Mouse (Mus musculus): ENCODE measurements around the gene Gng11. TPM values are rescaled to one million over a fixed set of nuclear protein-coding genes. Genes with fewer than 3 reads are reported as not detected.

Gng11 gene
- total and polyA plus RNA-seq, 2 experiments: 4.6 to 9.3 TPM

- Histone ChIP-seq H3K79me2 (ENCODE audit: control insufficient read depth, insufficient read depth, low read length) (no peaks in the 10 kb centered on the region), H3K36me3 (ENCODE audit: control insufficient read depth, insufficient read depth, low read length) (no peaks in the 10 kb centered on the region), H3K27ac (replicated peaks; ENCODE audit: insufficient read depth, low read depth, low read length) (no peak overlapping the region), H3K9ac (ENCODE audit: low read depth, low read length) (no peak overlapping the region), H3K27me3 (ENCODE audit: control insufficient read depth, insufficient read depth, low read length) (no peaks in the 10 kb centered on the region), H3K4me3 (ENCODE audit: insufficient read depth, low read depth, low read length) (peak overlapping the region; percentile 60; the same call in 1 of the 2 replicates), H3K4me1 (ENCODE audit: control insufficient read depth, insufficient read depth, low read length) (0 out of 2 replicates have a peak, but pooled peaks cover 2% of the 10 kb centered on the region)
- no peak for TF ChIP-seq POLR2A (IDR thresholded peaks at IDR 0.05; ENCODE audit: extremely low read depth, insufficient read depth, low read length)
- no peak for TF ChIP-seq CTCF (IDR thresholded peaks at IDR 0.05; ENCODE audit: low read depth, low read length)
- 67% methylated on average over 2 of the region's 2 CpGs for WGBS
- no peak for DNase-seq (ENCODE audit: extremely low read depth, low read depth, low spot score)
Observed at GRCm38 (mm10) chr6:4004808-4005207, 1.1 kb downstream of the Gng11 start.

GRCm38 (mm10) chr6:4008501-4009040 lies 4.9 kb downstream of the Gng11 start:
- Histone ChIP-seq H3K4me1 (ENCODE audit: control insufficient read depth, insufficient read depth, low read length) (0 out of 2 replicates have a peak, but pooled peaks cover 2% of the 10 kb centered on the region), H3K27ac (replicated peaks; ENCODE audit: insufficient read depth, low read depth, low read length) (no peak overlapping the region), H3K27me3 (ENCODE audit: control insufficient read depth, insufficient read depth, low read length) (no peaks in the 10 kb centered on the region), H3K9ac (ENCODE audit: low read depth, low read length) (no peak overlapping the region), H3K36me3 (ENCODE audit: control insufficient read depth, insufficient read depth, low read length) (no peaks in the 10 kb centered on the region), H3K4me3 (ENCODE audit: insufficient read depth, low read depth, low read length) (no peak overlapping the region), H3K79me2 (ENCODE audit: control insufficient read depth, insufficient read depth, low read length) (no peaks in the 10 kb centered on the region)
- 64% methylated on average over 2 of the region's 2 CpGs for WGBS
- TF ChIP-seq POLR2A (IDR thresholded peaks at IDR 0.05; ENCODE audit: extremely low read depth, insufficient read depth, low read length) (no peak), CTCF (IDR thresholded peaks at IDR 0.05; ENCODE audit: low read depth, low read length) (no peak)
- DNase-seq (ENCODE audit: extremely low read depth, low read depth, low spot score): no peak

- Histone ChIP-seq H3K79me2 (ENCODE audit: control insufficient read depth, insufficient read depth, low read length) (no peaks in the 10 kb centered on the region), H3K4me3 (ENCODE audit: insufficient read depth, low read depth, low read length) (no peak overlapping the region), H3K27me3 (ENCODE audit: control insufficient read depth, insufficient read depth, low read length) (no peaks in the 10 kb centered on the region), H3K9ac (ENCODE audit: low read depth, low read length) (no peak overlapping the region), H3K4me1 (ENCODE audit: control insufficient read depth, insufficient read depth, low read length) (no peaks in the 10 kb centered on the region), H3K27ac (replicated peaks; ENCODE audit: insufficient read depth, low read depth, low read length) (no peak overlapping the region), H3K36me3 (ENCODE audit: control insufficient read depth, insufficient read depth, low read length) (no peaks in the 10 kb centered on the region)
- TF ChIP-seq CTCF (IDR thresholded peaks at IDR 0.05; ENCODE audit: low read depth, low read length): no peak
- TF ChIP-seq POLR2A (IDR thresholded peaks at IDR 0.05; ENCODE audit: extremely low read depth, insufficient read depth, low read length): no peak
- DNase-seq (ENCODE audit: extremely low read depth, low read depth, low spot score): no peak
Observed at GRCm38 (mm10) chr6:4009548-4009947, 5.8 kb downstream of the Gng11 start.

- no peaks in the 10 kb centered on the region for H3K79me2 ChIP-seq (ENCODE audit: control insufficient read depth, insufficient read depth, low read length)
- no peak for TF ChIP-seq POLR2A (IDR thresholded peaks at IDR 0.05; ENCODE audit: extremely low read depth, insufficient read depth, low read length)
- no peak for TF ChIP-seq CTCF (IDR thresholded peaks at IDR 0.05; ENCODE audit: low read depth, low read length)
- no peak overlapping the region for H3K27ac ChIP-seq (replicated peaks; ENCODE audit: insufficient read depth, low read depth, low read length)
- no peaks in the 10 kb centered on the region for H3K27me3 ChIP-seq (ENCODE audit: control insufficient read depth, insufficient read depth, low read length)
- no peaks in the 10 kb centered on the region for H3K4me1 ChIP-seq (ENCODE audit: control insufficient read depth, insufficient read depth, low read length)
- no peaks in the 10 kb centered on the region for H3K36me3 ChIP-seq (ENCODE audit: control insufficient read depth, insufficient read depth, low read length)
- H3K4me3 ChIP-seq (ENCODE audit: insufficient read depth, low read depth, low read length): no peak overlapping the region
- 77% methylated on average over 1 of the region's 1 CpGs for WGBS
- no peak for DNase-seq (ENCODE audit: extremely low read depth, low read depth, low spot score)
- no peak overlapping the region for H3K9ac ChIP-seq (ENCODE audit: low read depth, low read length)
Observed at GRCm38 (mm10) chr6:4022645-4023044, 18.9 kb downstream of the Gng11 start.

- Histone ChIP-seq H3K79me2 (ENCODE audit: control insufficient read depth, insufficient read depth, low read length) (no peaks in the 10 kb centered on the region), H3K4me1 (ENCODE audit: control insufficient read depth, insufficient read depth, low read length) (no peaks in the 10 kb centered on the region), H3K4me3 (ENCODE audit: insufficient read depth, low read depth, low read length) (no peak overlapping the region), H3K27ac (replicated peaks; ENCODE audit: insufficient read depth, low read depth, low read length) (no peak overlapping the region), H3K27me3 (ENCODE audit: control insufficient read depth, insufficient read depth, low read length) (no peaks in the 10 kb centered on the region), H3K9ac (ENCODE audit: low read depth, low read length) (no peak overlapping the region), H3K36me3 (ENCODE audit: control insufficient read depth, insufficient read depth, low read length) (no peaks in the 10 kb centered on the region)
- DNase-seq (ENCODE audit: extremely low read depth, low read depth, low spot score): no peak
- TF ChIP-seq POLR2A (IDR thresholded peaks at IDR 0.05; ENCODE audit: extremely low read depth, insufficient read depth, low read length): no peak
- no peak for TF ChIP-seq CTCF (IDR thresholded peaks at IDR 0.05; ENCODE audit: low read depth, low read length)
- 61% methylated on average over 2 of the region's 2 CpGs for WGBS
Observed at GRCm38 (mm10) chr6:4026367-4026766, 22.7 kb downstream of the Gng11 start.

GRCm38 (mm10) chr6:4030956-4031355 lies 27.3 kb downstream of the Gng11 start:
- no peak for DNase-seq (ENCODE audit: extremely low read depth, low read depth, low spot score)
- Histone ChIP-seq H3K27ac (replicated peaks; ENCODE audit: insufficient read depth, low read depth, low read length) (no peak overlapping the region), H3K27me3 (ENCODE audit: control insufficient read depth, insufficient read depth, low read length) (no peaks in the 10 kb centered on the region), H3K36me3 (ENCODE audit: control insufficient read depth, insufficient read depth, low read length) (no peaks in the 10 kb centered on the region), H3K4me1 (ENCODE audit: control insufficient read depth, insufficient read depth, low read length) (no peaks in the 10 kb centered on the region), H3K9ac (ENCODE audit: low read depth, low read length) (no peak overlapping the region), H3K4me3 (ENCODE audit: insufficient read depth, low read depth, low read length) (no peak overlapping the region), H3K79me2 (ENCODE audit: control insufficient read depth, insufficient read depth, low read length) (no peaks in the 10 kb centered on the region)
- no peak for TF ChIP-seq POLR2A (IDR thresholded peaks at IDR 0.05; ENCODE audit: extremely low read depth, insufficient read depth, low read length)
- TF ChIP-seq CTCF (IDR thresholded peaks at IDR 0.05; ENCODE audit: low read depth, low read length): no peak
- 75% methylated on average over 3 of the region's 3 CpGs for WGBS

All from liver, adult 2 months (tissue).